Mouse (Mus musculus): Measurements from ENCODE around the gene Ikzf3.

- TF ChIP-seq CTCF (conservative IDR thresholded peaks at IDR 0.05; ENCODE audit: insufficient read depth, insufficient read length, low read depth, low read length) = no peak
- no peak for TF ChIP-seq POLR2A (IDR thresholded peaks at IDR 0.05; ENCODE audit: low read depth, low read length)
These were observed 43.5 kb upstream of the Ikzf3 start for GRCm38 (mm10) chr11:98589306-98589705.

Measured in kidney, adult 2 months (tissue).